Mouse (Mus musculus) liver, embryonic 13.5 days (tissue): ENCODE data around the gene Zfp931. TPM values are rescaled to one million over a fixed set of nuclear protein-coding genes. Genes with fewer than 3 reads are reported as not detected.
"Not testable (repeated sequence)": the region's sequence is repeated elsewhere in the genome, so short reads cannot be mapped to it uniquely, and the experiment has no call there.

Experiments used
- ATAC-seq: fragments of 200-750 bp; cut with Nextera tagmentation; 2 replicates; pipeline ENCODE4 v1.8.0; 2017; ENCODE audit warnings: low read depth, mild to moderate bottlenecking, moderate number of reproducible peaks, moderate library complexity
- DNase-seq: peaks from one replicate; pipeline ENCODE4 v3.0.0; 2022
- H3K27ac ChIP-seq: fragments of 300-500 bp; sonication (generic); 2 replicates; pipeline ENCODE4 v1.5.1; 2015; ENCODE audit warnings: moderate library complexity, mild to moderate bottlenecking, inconsistent platforms
- H3K27me3 ChIP-seq: fragments of 300-500 bp; sonication (generic); 2 replicates; pipeline ENCODE4 v1.6.1; 2015; ENCODE audit warnings: mild to moderate bottlenecking, inconsistent platforms
- H3K36me3 ChIP-seq: fragments of 300-500 bp; sonication (generic); 2 replicates; pipeline ENCODE4 v1.6.1; 2015; ENCODE audit warnings: mild to moderate bottlenecking, inconsistent platforms
- H3K4me1 ChIP-seq: fragments of 300-500 bp; sonication (generic); replicated peaks from 2 replicates; pipeline ENCODE4 v1.6.1; 2015; ENCODE audit warnings: inconsistent platforms
- H3K4me2 ChIP-seq: fragments of 300-500 bp; sonication (generic); 2 replicates; pipeline ENCODE4 v1.6.1; 2015; ENCODE audit warnings: inconsistent platforms, mild to moderate bottlenecking, moderate library complexity
- H3K4me3 ChIP-seq: fragments of 300-500 bp; sonication (generic); replicated peaks from 2 replicates; pipeline ENCODE4 v1.5.1; 2015; ENCODE audit warnings: mild to moderate bottlenecking, inconsistent platforms
- H3K9ac ChIP-seq: fragments of 300-500 bp; sonication (generic); 2 replicates; pipeline ENCODE4 v1.6.1; 2015; ENCODE audit warnings: mild to moderate bottlenecking, inconsistent platforms
- H3K9me3 ChIP-seq: fragments of 300-500 bp; sonication (generic); replicated peaks from 2 replicates; pipeline ENCODE4 v1.6.1; 2016; ENCODE audit warnings: inconsistent platforms
- WGBS: fragments of 180-500 bp; shearing (Covaris S2); methylation state at CpG from one replicate; pipeline ENCODE4 v1.1.7; 2015; ENCODE audit not compliant: insufficient replicate concordance; 5-methylcytosine and 5-hydroxymethylcytosine counted together
- polyA plus RNA-seq: library from polyadenylated mRNA; unstranded; fragments of >200 nt; fragmentation: Nextera tagmentation; extraction: Ambion mirVana; gene quantifications from 2 replicates; pipeline ENCODE4 v1.2.1, GENCODE M21; 2015

Gene Zfp931
- polyA plus RNA-seq, 1 experiment from 2014 or later = 3.8 TPM

DNA sequence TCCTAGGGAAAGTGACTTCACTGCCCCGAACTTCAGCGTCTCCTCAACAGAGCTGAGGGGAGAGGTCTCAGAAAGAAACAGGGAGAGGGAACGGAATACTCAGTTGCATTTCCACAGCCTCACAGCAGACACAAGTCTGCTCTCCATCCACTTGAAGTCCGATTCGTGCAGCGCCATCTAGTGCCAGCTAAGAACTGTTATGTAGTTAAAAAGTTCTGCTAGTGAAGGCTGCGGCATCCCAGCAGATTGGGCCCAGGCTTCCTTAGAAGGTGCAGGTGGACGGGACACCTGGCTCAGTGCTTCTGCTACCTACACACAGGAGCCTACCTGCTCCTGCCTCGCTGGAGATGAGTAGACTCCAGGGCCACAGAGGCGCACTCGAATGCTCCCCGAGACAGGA lies 39.7 kb upstream of the Zfp931 start:
- H3K9ac ChIP-seq = no peak overlapping the region
- DNase-seq (no peak), ATAC-seq (no peak)
- no peaks in the 10 kb centered on the region for H3K36me3 ChIP-seq
- H3K4me2 ChIP-seq = no peak overlapping the region
- no peak overlapping the region for H3K4me3 ChIP-seq
- no peaks in the 10 kb centered on the region for H3K9me3 ChIP-seq
- H3K27me3 ChIP-seq = peaks cover 25% of the 10 kb centered on the region
- 22% methylated on average over 12 of the region's 12 CpGs for WGBS
- H3K4me1 ChIP-seq = no peaks in the 10 kb centered on the region
- no peak overlapping the region for H3K27ac ChIP-seq

- Histone ChIP-seq H3K4me3 (no peak overlapping the region), H3K4me2 (no peak overlapping the region), H3K4me1 (no peaks in the 10 kb centered on the region), H3K36me3 (no peaks in the 10 kb centered on the region), H3K9ac (no peak overlapping the region), H3K27me3 (no peaks in the 10 kb centered on the region), H3K27ac (no peak overlapping the region), H3K9me3 (no peaks in the 10 kb centered on the region)
- 11% methylated on average over 7 of the region's 7 CpGs for WGBS
- DNase-seq (no peak), ATAC-seq (no peak)
These were observed 23.7 kb upstream of the Zfp931 start for GRCm38 (mm10) chr2:178101957-178102356.

DNA sequence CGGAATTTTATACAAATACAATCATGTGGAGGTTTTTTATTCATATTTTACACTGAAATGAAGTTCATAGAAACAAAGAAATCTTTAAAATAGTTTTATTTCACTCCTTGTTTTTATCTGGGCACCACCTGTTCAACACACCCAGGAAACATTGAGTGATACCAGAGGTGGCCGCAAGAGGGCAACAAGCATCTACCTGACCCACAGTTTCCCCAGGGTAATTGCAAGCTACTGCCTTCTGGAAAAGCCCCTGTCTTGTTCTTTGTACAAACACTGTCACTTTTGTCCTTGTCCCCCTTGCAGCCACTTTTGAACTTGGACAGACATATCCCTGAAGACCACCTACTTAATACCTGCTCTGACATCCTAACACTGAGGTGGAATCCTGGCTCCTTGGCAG lies 19.7 kb upstream of the Zfp931 start:
- H3K9ac ChIP-seq = no peak overlapping the region
- no peak for DNase-seq
- 6% methylated on average over 2 of the region's 2 CpGs for WGBS
- no peak overlapping the region for H3K4me2 ChIP-seq
- H3K27ac ChIP-seq = no peak overlapping the region
- no peaks in the 10 kb centered on the region for H3K36me3 ChIP-seq
- no peak overlapping the region for H3K4me3 ChIP-seq
- no peak for ATAC-seq
- no peaks in the 10 kb centered on the region for H3K27me3 ChIP-seq
- H3K9me3 ChIP-seq = no peaks in the 10 kb centered on the region
- no peaks in the 10 kb centered on the region for H3K4me1 ChIP-seq

- Histone ChIP-seq H3K27ac (no peak overlapping the region), H3K4me1 (no peaks in the 10 kb centered on the region), H3K9me3 (no peaks in the 10 kb centered on the region), H3K9ac (no peak overlapping the region), H3K27me3 (no peaks in the 10 kb centered on the region), H3K4me3 (no peak overlapping the region), H3K36me3 (no peaks in the 10 kb centered on the region), H3K4me2 (no peak overlapping the region)
- ATAC-seq = no peak
- no peak for DNase-seq
These were observed 11.3 kb upstream of the Zfp931 start for GRCm38 (mm10) chr2:178089586-178089985.

GRCm38 (mm10) chr2:178058195-178058594 lies 20.1 kb downstream of the Zfp931 start:
- peak; percentile 15 for DNase-seq
- ATAC-seq = no peak; the same call in 1 of the 2 replicates
- Histone ChIP-seq H3K9me3 (no peaks in the 10 kb centered on the region), H3K27me3 (no peaks in the 10 kb centered on the region), H3K4me2 (no peak overlapping the region), H3K4me1 (no peaks in the 10 kb centered on the region), H3K27ac (no peak overlapping the region), H3K36me3 (peaks cover 8% of the 10 kb centered on the region), H3K4me3 (no peak overlapping the region), H3K9ac (no peak overlapping the region)
- WGBS = 6% methylated on average over 1 of the region's 1 CpGs

GRCm38 (mm10) chr2:178027601-178028000 lies 50.7 kb downstream of the Zfp931 start:
- not testable (repeated sequence) for DNase-seq

DNA sequence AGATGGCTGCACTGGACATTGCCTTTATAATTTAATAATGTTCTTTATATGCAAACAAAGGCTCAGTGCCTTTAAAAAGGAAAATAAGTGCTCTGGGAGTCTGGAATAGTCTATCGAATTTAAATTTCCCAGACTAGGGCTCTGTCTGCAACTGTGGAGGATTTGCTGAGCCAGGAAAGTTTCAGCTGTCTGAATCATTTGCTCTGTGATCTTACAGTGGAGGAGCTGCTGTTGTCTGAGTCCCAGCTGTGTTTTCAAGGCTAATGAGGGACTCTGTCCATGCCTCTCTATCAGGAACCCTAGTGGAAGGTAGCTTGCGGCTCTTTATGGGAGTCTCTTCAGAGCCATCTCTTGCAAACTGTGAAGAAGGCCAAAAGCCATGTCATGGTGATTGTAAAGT lies 54.4 kb downstream of the Zfp931 start:
- not testable (repeated sequence) for ATAC-seq, DNase-seq

More at GRCm38 (mm10) chr2:178027601-178028000, 50.7 kb downstream of the Zfp931 start:
- not testable (repeated sequence) for H3K4me1 ChIP-seq, H3K9ac ChIP-seq, H3K4me2 ChIP-seq, H3K36me3 ChIP-seq, H3K9me3 ChIP-seq, H3K27me3 ChIP-seq, H3K4me3 ChIP-seq, H3K27ac ChIP-seq, ATAC-seq
- WGBS = 82% methylated on average over 3 of the region's 3 CpGs

DNA sequence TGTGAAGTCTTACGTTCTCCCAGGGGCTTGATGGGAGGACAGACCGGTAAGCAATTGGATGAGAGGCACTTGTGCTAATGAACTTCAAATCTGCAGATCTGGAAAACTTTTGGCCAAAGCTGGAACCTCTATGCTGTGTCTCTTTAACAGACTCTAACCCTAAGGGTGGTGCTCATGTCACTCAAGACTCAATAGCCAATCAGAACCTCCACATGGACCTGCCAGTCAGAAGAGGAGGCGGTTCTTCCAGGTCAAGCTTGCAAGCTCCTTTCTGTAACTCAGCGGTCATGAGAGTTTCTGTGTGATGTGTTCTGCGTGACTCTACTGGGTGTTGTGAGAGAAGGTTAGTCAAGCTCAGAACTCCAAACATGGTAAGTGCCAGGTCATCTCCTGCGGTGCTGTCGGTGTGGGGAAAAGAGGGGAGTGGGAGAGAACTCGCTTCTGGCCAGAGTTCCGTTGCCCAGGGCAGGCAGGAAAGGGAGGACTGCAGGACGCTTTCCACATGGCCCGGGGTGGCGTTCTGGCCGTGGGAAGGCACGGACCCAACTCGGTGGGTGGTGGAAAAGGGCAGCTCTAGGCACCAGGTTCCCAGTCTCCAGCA lies 55.2 kb downstream of the Zfp931 start, which contains the start of gene Zfp971:
TSS of gene Zfp971 (plus strand) at position 274 of the 601 bp plus-strand sequence.
- H3K36me3 ChIP-seq, H3K27ac ChIP-seq, H3K9me3 ChIP-seq, ATAC-seq, H3K4me1 ChIP-seq, H3K27me3 ChIP-seq: not testable (repeated sequence)
- WGBS = 3% methylated on average over 15 of the region's 15 CpGs
- DNase-seq = peak; percentile 42
- peak within 1 kb of the TSS; percentile 68 for H3K4me3 ChIP-seq
- peak within 1 kb of the TSS; percentile 63 for H3K4me2 ChIP-seq
- H3K9ac ChIP-seq = peak within 1 kb of the TSS; percentile 73

More for the DNA sequence above, 54.4 kb downstream of the Zfp931 start:
- H3K9me3 ChIP-seq, H3K27ac ChIP-seq, H3K4me1 ChIP-seq, H3K36me3 ChIP-seq, H3K27me3 ChIP-seq: not testable (repeated sequence)
- Histone ChIP-seq H3K9ac (peak overlapping the region; percentile 73), H3K4me3 (peak overlapping the region; percentile 68), H3K4me2 (peak overlapping the region; percentile 63)
- 25% methylated on average over 2 of the region's 2 CpGs for WGBS

DNA sequence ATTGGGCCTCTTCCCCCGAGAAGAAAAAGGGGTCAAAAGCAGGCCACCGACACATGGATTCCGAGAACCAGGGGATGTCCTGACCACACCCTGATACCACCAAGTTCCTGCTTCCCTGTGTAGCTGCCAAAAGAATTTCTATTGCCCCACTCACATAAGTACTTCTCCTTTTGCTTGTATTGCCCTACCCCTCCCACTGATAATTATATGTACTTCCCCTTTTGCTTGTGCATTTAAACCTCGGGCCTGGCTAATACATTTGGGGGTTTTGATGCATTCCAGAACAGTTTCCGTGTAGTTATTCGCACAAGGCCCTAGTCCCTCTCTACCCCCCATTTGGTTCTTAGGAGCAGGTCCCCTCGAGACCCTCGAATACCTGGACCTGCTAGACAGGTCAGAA lies 57.5 kb downstream of the Zfp931 start:
- not testable (repeated sequence) for H3K4me3 ChIP-seq, H3K27me3 ChIP-seq, ATAC-seq, H3K27ac ChIP-seq, H3K36me3 ChIP-seq, H3K9ac ChIP-seq, H3K4me1 ChIP-seq, H3K4me2 ChIP-seq, H3K9me3 ChIP-seq
- peak; percentile 3 for DNase-seq
- whole genome bisulfite sequencing = 15% methylated on average over 8 of the region's 8 CpGs

DNA sequence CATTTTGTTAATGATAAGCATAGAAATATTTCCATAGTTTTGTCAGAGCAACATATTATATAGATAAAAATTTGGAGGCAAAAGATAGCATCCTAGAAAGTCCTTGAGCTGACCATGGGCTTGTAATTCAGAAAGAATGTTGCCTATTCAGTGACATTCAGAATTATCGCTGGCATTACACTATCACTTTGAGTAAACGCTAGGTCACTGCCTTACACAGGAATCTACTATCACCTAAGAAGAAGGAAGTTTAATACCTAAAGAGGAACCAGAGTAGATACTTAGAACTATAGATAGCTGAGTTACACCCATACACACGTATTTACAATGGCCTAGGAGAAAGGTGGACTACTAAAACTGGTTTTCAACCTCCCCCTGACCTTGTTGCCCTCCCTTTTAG lies 58.8 kb downstream of the Zfp931 start:
- not testable (repeated sequence) for H3K27ac ChIP-seq, H3K27me3 ChIP-seq, H3K4me1 ChIP-seq, H3K9ac ChIP-seq, H3K4me2 ChIP-seq, H3K9me3 ChIP-seq, H3K36me3 ChIP-seq, DNase-seq, H3K4me3 ChIP-seq, ATAC-seq
- 43% methylated on average over 3 of the region's 3 CpGs for WGBS
